Mouse (Mus musculus): ENCODE measurements around the gene Pmfbp1.
"Not testable (repeated sequence)": the region's sequence is repeated elsewhere in the genome, so short reads cannot be mapped to it uniquely, and the experiment has no call there.

The Pmfbp1 gene

DNA sequence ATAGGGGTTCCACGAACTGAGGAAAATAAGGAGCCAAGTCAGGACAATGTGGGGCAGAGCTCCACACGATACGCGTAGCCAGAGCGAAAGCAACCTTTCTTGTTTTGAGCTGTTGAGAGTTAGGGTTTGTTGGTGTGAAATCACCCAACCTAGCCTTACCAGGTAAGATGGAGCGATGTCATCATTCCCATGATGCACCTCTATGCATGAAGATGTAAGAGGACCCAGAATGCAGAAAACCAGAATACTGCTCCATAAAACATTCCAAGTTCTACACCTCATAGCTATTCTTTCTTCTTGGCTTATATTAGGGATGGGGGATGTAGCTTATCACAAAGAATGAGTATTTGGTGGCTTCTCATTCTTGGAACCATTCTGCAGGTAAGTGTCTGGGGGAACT lies at the start of gene Pmfbp1:
Gene Pmfbp1 (plus strand): TSS at position 301 of the 400 bp plus-strand sequence.
- in situ Hi-C loops (cut with MboI, MseI), result no loop called here

DNA sequence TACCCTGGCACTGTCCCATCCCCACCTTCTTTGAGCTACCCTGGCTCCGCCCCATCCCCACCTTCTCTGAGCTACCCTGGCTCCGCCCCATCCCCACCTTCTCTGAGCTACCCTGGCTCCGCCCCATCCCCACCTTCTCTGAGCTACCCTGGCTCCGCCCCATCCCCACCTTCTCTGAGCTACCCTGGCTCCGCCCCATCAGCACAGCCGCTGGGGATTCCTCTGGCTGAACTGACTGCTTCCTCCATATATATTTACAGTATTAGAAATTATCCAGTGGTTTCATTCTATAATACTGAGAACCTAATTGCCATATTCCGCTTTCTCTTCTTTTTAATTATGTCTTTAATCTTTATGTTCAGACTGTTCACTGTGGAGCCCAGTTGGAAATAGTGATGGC lies 46.9 kb upstream of the Pmfbp1 start:
- in situ Hi-C loops (cut with MboI, MseI), result not testable (repeated sequence)

DNA sequence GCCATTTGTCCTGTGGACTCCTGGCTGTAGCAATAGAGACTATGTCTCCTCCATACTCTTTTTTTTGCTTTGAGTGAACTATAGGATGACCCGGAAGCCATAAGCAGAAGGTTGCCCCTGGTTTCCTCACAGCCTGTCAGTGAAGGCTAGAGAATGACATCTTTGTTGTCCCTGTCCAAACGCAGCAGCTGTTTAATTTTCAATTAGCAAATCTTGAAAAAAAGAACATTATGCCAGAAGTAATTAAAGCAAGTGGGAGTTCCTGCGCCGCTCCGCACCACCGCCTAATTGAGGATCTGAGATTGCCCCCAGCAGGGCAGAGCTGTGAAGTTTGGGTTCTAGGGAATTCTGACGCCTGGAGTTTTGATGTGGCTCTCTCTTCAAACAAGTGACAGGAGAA lies 42.8 kb upstream of the Pmfbp1 start:
- in situ Hi-C loops (cut with MboI, MseI), result no loop called here

DNA sequence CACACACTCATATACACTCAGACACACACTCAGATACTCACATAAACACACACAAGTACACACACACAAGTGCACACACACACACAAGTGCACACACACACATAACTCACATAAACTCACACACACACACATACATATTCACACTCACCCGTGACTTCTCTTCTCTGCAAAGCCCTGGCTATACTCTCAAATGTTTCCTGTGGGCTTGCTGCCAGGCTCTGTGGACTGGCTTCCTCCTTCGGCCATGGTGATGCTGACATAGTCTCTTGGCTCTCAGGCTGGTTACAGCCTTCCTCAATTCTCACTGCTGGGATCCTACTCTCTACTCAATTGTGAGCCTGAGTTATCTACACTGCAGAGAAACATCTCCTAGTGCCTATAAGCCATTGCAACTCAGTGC lies 38.7 kb upstream of the Pmfbp1 start:
- in situ Hi-C loops (cut with MboI, MseI), result no loop called here

DNA sequence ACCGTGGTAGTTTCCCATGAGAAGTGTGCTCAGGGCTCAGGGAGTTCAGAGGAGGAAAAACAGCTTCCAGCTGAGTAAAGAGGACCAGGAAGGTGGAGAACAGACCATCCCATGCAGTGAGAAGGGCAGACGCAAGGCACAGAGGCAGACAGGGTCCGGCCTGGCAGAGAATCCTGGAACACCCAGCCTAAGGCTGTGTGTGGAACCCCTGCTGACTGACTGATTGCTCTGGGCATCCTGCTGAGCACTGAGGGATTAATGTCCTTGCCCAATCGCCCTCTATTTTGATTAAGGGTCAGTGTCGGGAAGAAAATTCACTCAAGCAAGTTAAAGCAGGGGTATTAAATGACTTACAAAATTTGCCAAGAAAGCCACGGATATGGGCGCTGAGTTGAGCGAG lies 36.4 kb upstream of the Pmfbp1 start:
- in situ Hi-C loops (cut with MboI, MseI), result no loop called here

DNA sequence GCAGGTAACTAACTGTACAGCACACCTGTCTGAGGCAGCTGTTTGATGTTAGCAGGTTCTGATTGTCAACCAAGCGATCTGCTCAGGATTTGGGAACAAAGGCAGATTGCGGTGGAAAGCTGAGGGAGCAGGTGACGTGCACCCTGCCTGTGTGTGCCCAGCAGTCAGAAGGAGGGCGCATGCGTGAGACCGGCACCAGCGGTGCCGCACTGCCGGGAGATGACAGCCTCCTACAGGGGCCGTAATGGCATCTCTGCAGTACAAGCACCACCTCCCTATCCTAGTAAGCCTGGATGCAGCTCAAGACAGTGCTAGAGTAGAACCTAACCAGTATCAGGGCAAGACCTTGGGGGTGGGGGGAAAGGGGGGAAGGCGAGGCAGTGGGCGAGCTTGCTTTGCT lies 35.2 kb upstream of the Pmfbp1 start:
- in situ Hi-C loops (cut with MboI, MseI), result no loop called here

DNA sequence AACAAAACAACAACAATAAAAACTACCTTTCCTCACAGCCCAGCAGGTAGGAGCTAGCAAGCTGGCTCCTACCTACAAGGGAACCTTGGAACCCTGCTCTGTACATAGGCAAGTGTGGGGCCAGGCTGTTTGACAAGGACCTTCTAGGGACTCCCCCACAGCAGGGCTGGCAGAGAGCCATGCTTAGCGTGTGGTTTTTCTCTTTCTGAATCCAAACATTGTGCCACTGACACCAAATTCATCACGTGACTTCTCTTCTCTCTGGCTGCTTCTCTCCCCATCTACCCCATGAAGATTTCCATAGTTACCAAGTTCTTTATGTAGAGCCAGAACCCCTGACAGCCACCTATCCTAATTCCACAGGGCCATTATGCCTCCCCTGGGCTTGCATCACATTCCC lies 30.8 kb upstream of the Pmfbp1 start:
- in situ Hi-C loops (cut with MboI, MseI), result no loop called here

DNA sequence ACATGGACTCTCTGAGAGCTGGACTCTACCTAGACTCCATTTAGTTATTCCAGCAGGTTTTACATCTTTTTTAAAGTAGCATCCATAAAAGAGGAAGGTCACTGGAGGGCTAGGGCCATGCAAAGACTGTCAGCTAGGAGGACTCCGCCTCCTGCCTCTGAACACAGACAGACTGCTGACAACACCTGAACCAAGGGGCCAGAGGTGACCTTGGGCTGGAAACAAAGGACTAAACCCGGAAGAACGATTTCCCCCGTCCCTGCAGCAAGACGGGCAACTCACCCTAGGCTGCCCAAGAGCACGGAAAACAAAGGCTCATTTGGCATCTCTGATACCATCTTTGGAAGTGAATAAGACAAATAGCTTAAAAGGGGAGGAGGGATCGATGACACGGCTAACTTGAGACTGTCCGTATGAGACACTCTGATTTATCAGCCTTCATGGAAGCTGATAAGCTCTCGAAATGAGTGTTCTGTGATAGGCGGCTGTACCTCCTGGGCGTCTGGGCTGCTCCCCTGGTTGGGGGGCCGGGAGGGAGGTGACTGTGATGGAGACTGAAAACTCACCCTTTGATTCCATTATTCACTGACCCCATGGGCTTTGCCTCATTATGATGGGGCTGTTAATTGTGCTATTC lies 30.0 kb upstream of the Pmfbp1 start:
- in situ Hi-C loops (cut with MboI, MseI), result no loop called here

DNA sequence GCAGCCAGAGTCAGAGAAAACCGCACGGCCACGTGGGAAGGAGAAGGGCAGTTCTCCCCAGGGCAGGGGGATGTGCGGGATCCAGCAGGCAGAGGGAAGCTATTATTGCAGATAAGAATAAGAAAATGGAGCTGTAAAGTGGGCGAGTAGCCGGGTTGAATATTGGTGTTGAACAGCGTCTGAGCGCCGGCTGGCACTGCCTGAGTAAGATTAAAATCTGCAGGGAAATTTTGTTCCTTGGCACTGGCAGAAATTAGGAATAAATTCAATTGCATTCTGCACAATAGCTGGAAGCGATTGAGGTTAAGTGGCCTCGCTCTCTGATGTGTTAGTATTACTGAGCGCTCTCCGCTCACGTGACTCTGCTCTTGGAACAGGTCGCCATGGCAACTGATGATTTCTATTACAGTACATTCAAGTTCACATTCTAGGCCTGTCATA lies 29.4 kb upstream of the Pmfbp1 start:
- in situ Hi-C loops (cut with MboI, MseI), result no loop called here

DNA sequence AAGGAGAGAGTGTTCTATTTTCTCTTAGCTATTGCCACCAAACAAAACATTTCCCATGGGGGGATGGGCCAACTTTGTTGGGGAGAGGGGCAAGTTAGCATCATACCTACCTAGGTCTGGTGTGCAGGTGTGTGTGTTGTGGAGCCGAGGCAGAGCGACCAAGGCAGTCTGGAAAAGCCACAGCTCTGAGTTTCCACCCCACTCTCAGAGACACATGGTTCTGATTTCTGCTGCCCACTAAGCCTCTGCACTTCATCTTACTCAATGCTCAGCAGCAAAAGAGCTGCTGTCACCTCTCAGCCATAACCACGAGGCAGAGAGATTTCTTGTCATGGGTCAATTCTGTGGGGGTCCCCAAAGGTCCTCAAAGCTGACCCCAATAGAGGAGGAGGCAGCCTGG lies 28.8 kb upstream of the Pmfbp1 start:
- in situ Hi-C loops (cut with MboI, MseI), result no loop called here

DNA sequence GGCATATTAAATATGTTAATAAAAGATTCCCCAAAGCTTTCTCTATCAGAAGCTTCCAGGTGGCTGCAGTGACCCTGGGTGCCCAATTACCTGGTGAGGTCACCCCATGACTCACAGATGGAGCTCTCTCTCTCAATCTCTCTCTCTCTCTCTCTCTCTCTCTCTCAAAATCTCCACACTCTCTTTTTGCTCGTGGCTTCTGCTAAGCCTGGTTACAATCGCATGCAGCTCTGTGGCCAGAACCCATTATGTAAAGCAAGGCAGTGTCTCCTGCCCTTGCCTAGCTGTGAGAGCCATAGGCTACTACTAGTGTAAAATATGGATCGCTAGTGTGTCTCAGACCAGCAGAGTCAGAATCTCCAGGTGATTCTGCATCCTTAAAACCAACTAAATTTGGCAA lies 28.1 kb upstream of the Pmfbp1 start:
- in situ Hi-C loops (cut with MboI, MseI), result no loop called here

DNA sequence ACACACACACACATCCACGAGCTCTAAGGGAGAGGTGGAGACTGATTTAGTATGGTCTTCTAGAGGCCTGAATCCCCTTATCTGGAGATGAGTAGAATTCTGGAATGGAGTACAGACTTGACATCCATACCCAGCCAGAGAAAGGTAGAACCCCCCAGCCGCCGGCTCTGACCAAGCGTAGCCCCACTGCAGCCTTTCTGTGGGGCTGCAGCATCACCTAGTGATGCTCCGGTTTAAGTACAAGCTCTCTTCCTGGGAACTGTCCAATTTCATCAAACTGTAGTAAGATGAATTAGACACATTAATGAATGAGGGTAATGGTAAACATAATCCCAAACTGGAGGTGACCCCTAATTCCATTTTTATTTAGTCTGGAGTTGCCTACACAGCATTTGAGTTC lies 26.3 kb upstream of the Pmfbp1 start:
- in situ Hi-C loops (cut with MboI, MseI), result no loop called here

DNA sequence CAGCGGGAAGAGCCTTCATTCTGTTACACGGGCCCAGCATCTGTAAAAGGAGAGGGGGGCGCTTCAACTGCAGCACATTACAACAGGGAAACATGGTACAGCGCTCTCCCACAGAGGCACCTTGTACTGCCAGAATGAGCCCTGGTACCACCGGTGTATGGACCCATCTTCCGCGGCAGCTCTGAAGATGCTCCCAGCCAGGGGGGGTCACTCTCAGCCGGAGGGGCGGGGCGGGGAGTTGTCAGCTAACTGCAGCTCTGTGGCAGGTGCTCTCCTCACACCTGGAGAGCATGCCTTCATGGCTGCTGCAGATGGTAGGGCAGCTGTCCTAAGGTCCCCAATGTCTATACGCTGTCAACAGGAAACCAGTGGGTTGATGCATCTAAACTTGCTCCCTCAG lies 25.7 kb upstream of the Pmfbp1 start:
- in situ Hi-C loops (cut with MboI, MseI), result no loop called here

DNA sequence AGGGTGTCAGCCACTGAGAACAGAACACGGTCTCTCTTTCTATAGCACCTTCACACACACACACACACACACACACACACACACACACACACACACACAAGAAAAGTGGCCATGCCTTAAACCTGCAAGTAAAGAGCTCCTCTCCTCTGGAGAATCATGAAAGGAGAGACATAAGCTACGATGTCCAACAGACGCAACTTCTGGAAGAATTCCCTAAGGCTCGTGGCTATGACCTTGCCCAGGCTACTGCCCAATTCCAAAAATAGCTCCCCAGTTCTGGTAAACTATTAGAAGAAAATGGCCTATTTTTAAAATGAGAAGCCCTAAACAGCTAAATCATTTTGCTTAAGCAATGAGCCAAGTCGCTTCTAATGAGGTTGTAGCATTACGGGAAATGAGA lies 22.0 kb upstream of the Pmfbp1 start:
- in situ Hi-C loops (cut with MboI, MseI), result no loop called here

DNA sequence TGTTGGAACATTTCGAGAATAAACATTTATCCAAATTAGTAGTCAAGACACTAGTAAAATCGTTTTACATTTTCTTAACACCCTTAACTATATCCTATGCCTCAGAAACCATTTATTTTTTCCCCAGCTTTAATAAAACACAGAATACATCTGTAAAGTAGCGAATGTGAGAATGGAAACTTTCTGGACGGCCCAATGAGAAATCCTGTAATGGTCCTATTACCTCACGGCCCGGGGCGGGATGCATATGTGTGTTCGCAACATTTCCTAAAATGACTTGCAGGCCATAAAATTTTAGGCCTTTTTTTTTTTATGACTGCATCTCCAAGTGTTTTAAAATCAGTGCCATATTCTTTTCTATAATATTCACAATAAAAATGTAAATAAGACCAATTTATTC lies 21.4 kb upstream of the Pmfbp1 start:
- in situ Hi-C loops (cut with MboI, MseI), result no loop called here

DNA sequence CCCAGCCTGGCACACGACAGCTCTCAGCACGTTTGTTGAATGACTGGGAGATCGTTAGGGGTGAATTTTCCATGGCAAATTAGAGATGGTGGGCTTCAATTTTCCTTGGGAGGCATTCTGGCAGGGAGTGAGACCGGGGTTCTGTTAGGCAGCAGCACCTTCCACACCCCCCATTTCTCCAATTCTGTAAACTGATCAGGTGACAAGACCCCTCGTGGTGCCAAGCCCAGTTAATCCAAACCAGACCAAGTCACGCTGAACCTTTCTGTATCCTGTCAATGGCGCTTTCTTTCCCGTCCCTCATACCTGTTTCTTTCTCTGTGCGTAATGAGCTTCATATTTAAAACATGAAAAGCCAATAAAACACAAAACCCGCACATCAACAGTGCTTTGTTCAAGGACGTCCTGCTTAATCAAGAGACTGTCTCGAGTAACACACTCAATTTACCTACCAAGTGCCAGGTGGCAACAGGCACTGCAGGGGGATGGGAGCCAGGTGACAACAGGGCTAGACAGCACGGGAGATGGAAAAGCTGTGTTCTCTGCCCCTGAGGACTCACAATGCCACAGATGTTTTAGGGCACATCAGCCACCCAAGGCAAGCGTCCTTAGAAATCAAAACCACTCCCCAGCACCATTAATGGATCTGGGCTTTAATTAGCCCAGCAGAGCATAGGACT lies 19.2 kb upstream of the Pmfbp1 start:
- in situ Hi-C loops (cut with MboI, MseI), result no loop called here

DNA sequence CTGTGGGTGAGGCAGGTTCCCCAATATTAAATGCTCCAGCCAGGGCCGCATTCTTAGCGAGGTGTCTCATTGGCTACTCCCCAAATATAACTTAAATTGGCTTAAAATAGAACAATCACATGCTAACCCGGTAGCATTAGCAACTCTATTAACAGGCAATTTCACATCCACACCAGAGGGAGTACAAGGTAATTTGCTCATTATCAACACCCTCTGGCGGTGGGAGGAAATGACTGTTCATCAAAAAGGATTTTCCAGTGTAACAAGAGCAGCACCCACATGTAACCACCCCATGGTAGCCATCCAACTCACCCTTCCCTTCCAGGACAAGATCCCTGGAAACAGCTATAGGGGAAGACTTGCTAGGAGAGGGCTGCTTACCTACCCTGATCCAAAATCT lies 18.4 kb upstream of the Pmfbp1 start:
- in situ Hi-C loops (cut with MboI, MseI), result no loop called here

DNA sequence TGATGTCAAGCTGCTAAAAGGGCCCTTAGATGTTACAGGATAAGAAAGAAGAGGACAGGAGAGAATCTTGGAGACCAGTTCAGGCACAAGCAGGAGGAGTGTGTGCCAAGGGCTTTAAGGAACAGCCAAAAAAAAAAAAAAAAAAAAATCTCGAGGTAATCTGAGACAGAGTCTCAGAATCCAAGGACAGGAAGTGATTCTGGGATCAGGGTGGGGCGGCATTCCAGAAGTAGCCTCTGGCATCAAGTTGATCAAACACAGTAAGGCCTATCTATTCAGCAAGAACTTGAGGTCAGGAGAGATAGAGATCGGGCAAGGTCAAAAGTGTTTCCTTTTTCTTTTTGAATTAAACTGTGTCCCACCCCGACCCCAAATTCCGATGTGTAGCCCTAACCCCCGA lies 15.2 kb upstream of the Pmfbp1 start:
- in situ Hi-C loops (cut with MboI, MseI), result no loop called here

DNA sequence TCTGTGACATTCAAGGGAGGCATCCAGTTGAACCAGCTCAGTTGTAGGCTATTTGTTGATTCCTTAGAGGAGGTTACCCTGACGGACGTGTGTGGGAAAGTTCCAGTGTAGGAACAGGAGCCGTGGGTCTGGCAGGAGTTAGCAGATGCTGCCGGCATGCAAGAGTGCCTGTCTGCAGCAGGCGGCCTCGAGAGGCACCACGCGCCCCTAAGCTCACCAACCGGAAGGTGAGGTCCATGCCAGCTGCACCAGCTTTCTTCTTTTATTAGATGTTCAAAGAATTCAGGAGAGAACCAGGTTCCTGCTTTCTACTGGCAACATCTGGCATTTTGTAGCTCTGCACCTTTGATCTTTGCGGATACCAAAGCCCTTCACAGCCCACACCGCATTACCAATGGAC lies 9.1 kb upstream of the Pmfbp1 start:
- in situ Hi-C loops (cut with MboI, MseI), result no loop called here

DNA sequence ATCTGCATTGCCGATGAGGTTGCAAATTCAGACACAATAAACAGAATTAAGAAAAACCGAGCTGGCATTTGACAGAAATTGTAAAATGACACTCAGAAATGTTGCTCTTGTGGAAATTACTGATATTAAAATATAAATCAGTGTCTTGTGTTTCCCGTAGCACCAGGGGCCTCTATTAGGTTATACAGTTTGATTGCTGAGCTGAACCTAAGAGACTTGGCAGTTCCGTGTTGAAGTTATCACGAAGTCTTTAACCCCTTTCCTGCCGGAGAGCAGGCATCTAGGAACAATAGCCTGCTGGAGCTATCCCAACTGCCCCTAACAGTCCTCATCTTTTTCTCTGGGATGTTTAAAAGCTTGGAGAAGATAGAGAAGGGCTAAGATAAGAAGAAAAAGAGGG lies 8.3 kb upstream of the Pmfbp1 start:
- in situ Hi-C loops (cut with MboI, MseI), result no loop called here

DNA sequence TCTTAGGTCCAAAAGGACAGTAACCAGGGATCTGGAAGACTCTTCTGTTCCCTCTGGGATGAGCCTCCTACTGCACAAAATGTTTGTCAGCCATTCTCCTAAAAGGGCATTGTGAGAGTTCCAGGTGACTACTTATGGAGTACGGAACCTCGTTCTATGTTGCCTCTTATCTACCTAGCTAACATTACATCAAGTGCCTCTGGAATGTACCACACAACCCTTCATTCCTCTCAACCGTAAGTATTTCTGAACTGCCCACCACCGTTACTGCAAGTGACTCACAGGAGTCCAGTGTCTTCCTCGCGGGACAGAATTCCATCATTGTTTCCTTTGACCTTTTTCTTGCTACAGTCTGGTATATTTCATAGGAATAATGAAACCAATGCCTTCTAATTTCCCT lies 1.0 kb upstream of the Pmfbp1 start:
- in situ Hi-C loops (cut with MboI, MseI), result no loop called here

DNA sequence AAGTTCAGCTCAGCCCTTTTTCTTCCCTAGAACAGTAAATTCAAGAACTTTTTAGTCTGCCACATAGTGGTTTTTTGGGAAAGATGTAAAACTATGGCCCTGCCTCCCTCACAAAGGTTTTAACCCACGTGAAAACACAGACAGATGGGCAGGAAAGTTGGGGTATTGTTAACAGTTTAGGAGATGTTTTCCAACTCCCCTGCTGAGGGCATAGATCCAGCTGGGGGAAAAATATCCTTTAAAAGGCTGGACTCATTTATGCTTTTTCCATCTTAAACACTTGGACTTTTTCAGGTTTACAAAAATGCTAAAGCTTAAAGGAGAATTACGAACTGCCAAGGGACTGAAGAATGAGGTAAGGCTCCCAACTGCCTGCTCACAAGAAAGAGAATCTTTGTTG lies 774 bp downstream of the Pmfbp1 start:
- in situ Hi-C loops (cut with MboI, MseI), result no loop called here

DNA sequence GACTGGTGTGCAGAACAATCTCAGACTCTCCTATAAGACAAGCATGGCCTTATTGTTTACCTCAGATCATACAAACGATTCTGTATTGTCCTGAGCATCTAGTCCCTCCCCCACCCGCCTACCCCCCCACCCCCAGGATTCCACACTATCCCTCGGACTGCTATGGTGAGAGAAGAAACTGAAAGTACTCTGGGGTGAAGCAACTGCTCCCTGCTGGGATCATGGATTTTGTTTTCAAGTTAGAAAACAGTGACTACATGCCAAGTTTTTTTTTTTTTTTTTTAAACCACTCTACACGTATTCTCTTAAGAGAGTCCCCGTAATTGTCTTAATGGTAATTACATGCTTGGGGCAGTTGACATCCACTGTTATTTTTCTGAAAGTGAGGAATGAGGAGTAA lies 3.6 kb downstream of the Pmfbp1 start:
- in situ Hi-C loops (cut with MboI, MseI), result no loop called here
